Mouse (Mus musculus): ENCODE data around the gene Sh3d19. TPM values are rescaled to one million over a fixed set of nuclear protein-coding genes. Genes with fewer than 3 reads are reported as not detected.

Sh3d19 gene
- total and polyA plus RNA-seq, 3 experiments, result 0.16 to 0.76 (median 0.33) TPM

GRCm38 (mm10) chr3:86135886-86136563 lies 165.1 kb downstream of the Sh3d19 start:
- H3K79me2 ChIP-seq (replicated peaks; ENCODE audit: control insufficient read depth, extremely low read depth, insufficient read depth, poor library complexity, severe bottlenecking), result peaks cover 19% of the 10 kb centered on the region
- TF ChIP-seq EP300 (IDR thresholded peaks at IDR 0.05; ENCODE audit: low read length), result no peak
- TF ChIP-seq NELFE (IDR thresholded peaks at IDR 0.05; ENCODE audit: low read depth, low read length), result no peak
- TF ChIP-seq E2F4 (IDR thresholded peaks at IDR 0.05; ENCODE audit: insufficient replicate concordance, low read depth, low read length), result no peak
- TF ChIP-seq MYC (IDR thresholded peaks at IDR 0.05; ENCODE audit: low read depth, low read length), result no peak
- no peak for TF ChIP-seq ETS1 (conservative IDR thresholded peaks at IDR 0.05; ENCODE audit: low read depth, low read length)
- TF ChIP-seq SMC3 (IDR thresholded peaks at IDR 0.05; ENCODE audit: low read depth, low read length), result no peak
- TF ChIP-seq JUND (conservative IDR thresholded peaks at IDR 0.05; ENCODE audit: low read depth, low read length), result no peak
- TF ChIP-seq USF1 (IDR thresholded peaks at IDR 0.05; ENCODE audit: low read depth, low read length), result no peak
- no peak for TF ChIP-seq MXI1 (IDR thresholded peaks at IDR 0.05; ENCODE audit: low read depth, low read length)
- TF ChIP-seq MAFK (IDR thresholded peaks at IDR 0.05; ENCODE audit: insufficient replicate concordance, low read length), result no peak
- TF ChIP-seq CHD2 (IDR thresholded peaks at IDR 0.05; ENCODE audit: low read length), result peak; percentile 22; the same call in 1 of the 2 replicates
- no peak for TF ChIP-seq MAZ (IDR thresholded peaks at IDR 0.05; ENCODE audit: low read depth, low read length)
- TF ChIP-seq ZNF384 (IDR thresholded peaks at IDR 0.05; ENCODE audit: low read depth, low read length), result no peak
- TF ChIP-seq ZMIZ1 (IDR thresholded peaks at IDR 0.05; ENCODE audit: low read depth, low read length), result peak; percentile 25; the same call in 1 of the 2 replicates
- no peak for TF ChIP-seq BHLHE40 (IDR thresholded peaks at IDR 0.05; ENCODE audit: low read depth, low read length)
- TF ChIP-seq RCOR1 (conservative IDR thresholded peaks at IDR 0.05; ENCODE audit: low read depth, low read length), result no peak
- TF ChIP-seq SIN3A (IDR thresholded peaks at IDR 0.05; ENCODE audit: low read length), result no peak
- no peak for TF ChIP-seq PAX5 (IDR thresholded peaks at IDR 0.05; ENCODE audit: low read length)
- no peak for TF ChIP-seq MAX (IDR thresholded peaks at IDR 0.05; ENCODE audit: low read length)
- TF ChIP-seq RAD21 (IDR thresholded peaks at IDR 0.05; ENCODE audit: low read depth, low read length), result no peak
- TF ChIP-seq UBTF (IDR thresholded peaks at IDR 0.05; ENCODE audit: low read depth, low read length), result no peak
- no peak for TF ChIP-seq ZC3H11A (IDR thresholded peaks at IDR 0.05; ENCODE audit: low read depth, low read length)
- peak; percentile 29; the same call in 1 of the 2 replicates for TF ChIP-seq POLR2A (IDR thresholded peaks at IDR 0.05; ENCODE audit: low read depth, low read length)
- no peak for TF ChIP-seq USF2 (conservative IDR thresholded peaks at IDR 0.05; ENCODE audit: low read depth, low read length)
- TF ChIP-seq JUN (IDR thresholded peaks at IDR 0.05; ENCODE audit: insufficient read depth, low read depth, low read length), result no peak
- TF ChIP-seq POLR2AphosphoS2 (IDR thresholded peaks at IDR 0.05; ENCODE audit: low read depth, low read length), result peak; percentile 85
- TF ChIP-seq CTCF (conservative IDR thresholded peaks at IDR 0.05 in 1 of 2, IDR thresholded peaks at IDR 0.05 in 1 of 2; ENCODE audit: low read depth in 2 of 2, low read length in 2 of 2), result no peak
- no peak for TF ChIP-seq IRF4 (IDR thresholded peaks at IDR 0.05; ENCODE audit: low read depth, low read length)
- TF ChIP-seq MEF2A (IDR thresholded peaks at IDR 0.05; ENCODE audit: borderline replicate concordance, low read depth, low read length), result no peak
- TF ChIP-seq TCF12 (IDR thresholded peaks at IDR 0.05; ENCODE audit: low read depth, low read length), result no peak
- no peak for TF ChIP-seq NRF1 (IDR thresholded peaks at IDR 0.05; ENCODE audit: low read depth, low read length)
- TF ChIP-seq CHD1 (IDR thresholded peaks at IDR 0.05; ENCODE audit: low read depth, low read length), result no peak
- no peak for TF ChIP-seq TBP (conservative IDR thresholded peaks at IDR 0.05; ENCODE audit: low read depth, low read length)
- H3K27me3 ChIP-seq (replicated peaks), result no peaks in the 10 kb centered on the region
- no peak overlapping the region for H3K4me3 ChIP-seq (replicated peaks in 1 of 3; ENCODE audit: low read depth in 2 of 3, low read length in 2 of 3, poor library complexity in 1 of 3)
- DNase-seq (ENCODE audit: extremely low read depth), result no peak
- no peaks in the 10 kb centered on the region for H3K9me3 ChIP-seq (replicated peaks; ENCODE audit: low read length)
- H3K4me2 ChIP-seq (ENCODE audit: insufficient read depth, low read depth, poor library complexity, severe bottlenecking), result no peak overlapping the region
- H3K4me1 ChIP-seq (ENCODE audit: control insufficient read depth in 1 of 2, insufficient read depth in 2 of 2), result peaks cover 2 to 26% of the 10 kb centered on the region in 2 experiments; a peak in 3 of 4 replicates
- in situ Hi-C loops (cut with MboI; ENCODE audit: low pct_ligation_motif_present, low pct_unique_long_range_greater_than_20kb, low sequenced_read_pairs) (no loop called here), dilution Hi-C loops (cut with MboI; ENCODE audit: extremely low pct_ligation_motif_present, extremely low pct_unique_long_range_greater_than_20kb, low sequenced_read_pairs) (no loop called here)
- peaks cover 41 to 60% of the 10 kb centered on the region in 2 experiments for H3K36me3 ChIP-seq (replicated peaks in 1 of 2; ENCODE audit: control insufficient read depth in 1 of 2, insufficient read depth in 1 of 2, low read length in 1 of 2)
- no peak overlapping the region for H3K9ac ChIP-seq (ENCODE audit: insufficient read depth, low read depth)
- no peak overlapping the region for H3K27ac ChIP-seq (ENCODE audit: insufficient read depth, low read depth)
